Mouse (Mus musculus): ENCODE results near the gene Wasf2. TPM values are rescaled to one million over a fixed set of nuclear protein-coding genes. Genes with fewer than 3 reads are reported as not detected.

Wasf2 gene
- polyA plus RNA-seq, 1 experiment from 2014 or later = 42.9 TPM

DNA sequence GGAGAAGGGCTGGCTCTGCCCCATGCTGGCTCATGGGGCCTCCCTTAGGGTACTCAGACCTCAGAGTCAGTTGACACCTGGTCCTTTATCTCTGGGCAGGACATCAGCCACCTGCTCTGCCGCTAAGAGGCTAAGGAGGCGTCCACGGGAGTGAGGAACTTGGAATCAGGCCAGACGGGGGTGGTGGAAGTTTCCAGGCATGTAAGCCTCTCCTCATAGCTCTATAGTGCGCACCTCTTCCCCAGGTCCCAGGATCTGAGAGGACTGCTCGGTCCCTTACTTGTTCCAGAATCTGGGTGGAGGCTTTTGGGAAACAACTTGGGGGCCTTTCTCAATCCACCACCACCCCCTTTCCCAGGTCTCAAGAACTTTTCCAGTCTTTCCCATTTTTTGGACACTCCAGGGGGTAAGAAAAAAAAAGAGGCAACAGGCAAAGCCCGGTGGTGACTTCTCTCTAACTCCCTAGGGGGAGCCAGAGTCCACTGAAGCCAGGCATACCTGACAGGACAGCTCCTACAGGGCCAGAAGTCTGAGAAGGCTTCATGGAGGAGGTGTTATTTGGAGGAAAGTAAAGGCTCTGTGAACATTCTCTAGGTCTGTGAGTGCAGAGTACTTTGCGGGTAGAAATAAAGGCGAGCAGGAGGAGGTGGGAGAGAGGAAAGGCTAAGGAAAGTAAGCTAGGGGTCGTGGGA, 103.1 kb downstream of the Wasf2 start:
- WGBS = 40% methylated on average over 10 of the region's 10 CpGs
- Histone ChIP-seq H3K4me1 (no peaks in the 10 kb centered on the region), H3K9me3 (replicated peaks) (no peaks in the 10 kb centered on the region), H3K9ac (no peak overlapping the region), H3K36me3 (ENCODE audit: poor library complexity, severe bottlenecking) (no peaks in the 10 kb centered on the region), H3K27me3 (0 out of 2 replicates have a peak, but pooled peaks cover 8% of the 10 kb centered on the region), H3K4me2 (no peak overlapping the region), H3K4me3 (no peak overlapping the region), H3K27ac (no peak overlapping the region)
- no peak for ATAC-seq

- H3K4me1 ChIP-seq = no peaks in the 10 kb centered on the region
- WGBS = 63% methylated on average over 5 of the region's 5 CpGs
- H3K4me3 ChIP-seq = no peak overlapping the region
- H3K4me2 ChIP-seq = no peak overlapping the region
- H3K9me3 ChIP-seq (replicated peaks) = no peaks in the 10 kb centered on the region
- no peak overlapping the region for H3K9ac ChIP-seq
- H3K36me3 ChIP-seq (ENCODE audit: poor library complexity, severe bottlenecking) = no peaks in the 10 kb centered on the region
- ATAC-seq = no peak
- H3K27ac ChIP-seq = no peak overlapping the region
- H3K27me3 ChIP-seq = peaks cover 19% of the 10 kb centered on the region
Measured at GRCm38 (mm10) chr4:133234771-133235170, 104.5 kb downstream of the Wasf2 start.

GRCm38 (mm10) chr4:133235415-133235814, 105.1 kb downstream of the Wasf2 start:
- no peak for ATAC-seq
- no peaks in the 10 kb centered on the region for H3K36me3 ChIP-seq (ENCODE audit: poor library complexity, severe bottlenecking)
- 78% methylated on average over 5 of the region's 5 CpGs for WGBS

DNA sequence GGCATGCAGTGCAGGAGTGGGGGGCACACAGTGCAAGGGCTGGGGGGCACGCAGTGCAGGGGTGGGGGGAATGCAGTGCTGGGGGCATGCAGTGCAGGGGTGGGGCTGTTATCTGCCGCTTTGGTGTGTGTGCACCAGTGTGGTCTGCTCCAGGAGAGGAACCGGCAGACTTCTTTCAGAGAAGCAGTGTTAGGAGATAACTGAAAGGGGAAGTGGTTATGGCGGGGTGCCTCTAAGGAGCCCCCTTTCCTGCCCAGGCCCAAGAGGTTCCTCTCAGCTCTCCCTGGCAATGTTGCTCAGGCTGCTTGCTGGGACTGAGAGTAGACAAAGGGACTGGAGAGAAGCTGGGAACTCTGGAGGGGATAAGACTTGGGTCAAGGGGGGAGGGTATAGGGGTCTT, 107.6 kb downstream of the Wasf2 start:
- H3K36me3 ChIP-seq (ENCODE audit: poor library complexity, severe bottlenecking) = no peaks in the 10 kb centered on the region
- H3K4me1 ChIP-seq = peaks cover 9% of the 10 kb centered on the region
- H3K4me3 ChIP-seq = no peak overlapping the region
- no peak overlapping the region for H3K9ac ChIP-seq
- no peak overlapping the region for H3K4me2 ChIP-seq
- 82% methylated on average over 4 of the region's 4 CpGs for WGBS
- H3K9me3 ChIP-seq (replicated peaks) = no peaks in the 10 kb centered on the region
- no peak for ATAC-seq
- no peak overlapping the region for H3K27ac ChIP-seq
- peaks cover 50% of the 10 kb centered on the region for H3K27me3 ChIP-seq

More at GRCm38 (mm10) chr4:133235415-133235814, 105.1 kb downstream of the Wasf2 start:
- Histone ChIP-seq H3K27ac (no peak overlapping the region), H3K9me3 (replicated peaks) (no peaks in the 10 kb centered on the region), H3K27me3 (peaks cover 25% of the 10 kb centered on the region), H3K4me2 (no peak overlapping the region), H3K4me1 (peaks cover under 1% of the 10 kb centered on the region; the same call in 1 of the 2 replicates), H3K9ac (no peak overlapping the region), H3K4me3 (no peak overlapping the region)

GRCm38 (mm10) chr4:133240490-133240921, 110.2 kb downstream of the Wasf2 start, which contains the start of gene Map3k6:
Gene Map3k6 (plus strand): TSS chr4:133240818.
- H3K4me3 ChIP-seq = peak within 1 kb of the TSS; percentile 46
- no peaks in the 10 kb centered on the region for H3K36me3 ChIP-seq (ENCODE audit: poor library complexity, severe bottlenecking)
- 5% methylated on average over 16 of the region's 16 CpGs for WGBS
- no peaks in the 10 kb centered on the region for H3K9me3 ChIP-seq (replicated peaks)
- H3K27ac ChIP-seq = no peak within 1 kb of the TSS
- H3K27me3 ChIP-seq = peaks cover 72% of the 10 kb centered on the region
- peak within 1 kb of the TSS; percentile 61 for H3K9ac ChIP-seq
- ATAC-seq = 0 out of 2 replicates have a peak, but pooled peaks have one; percentile 11
- peaks cover 9% of the 10 kb centered on the region for H3K4me1 ChIP-seq
- H3K4me2 ChIP-seq = peak within 1 kb of the TSS; percentile 82

DNA sequence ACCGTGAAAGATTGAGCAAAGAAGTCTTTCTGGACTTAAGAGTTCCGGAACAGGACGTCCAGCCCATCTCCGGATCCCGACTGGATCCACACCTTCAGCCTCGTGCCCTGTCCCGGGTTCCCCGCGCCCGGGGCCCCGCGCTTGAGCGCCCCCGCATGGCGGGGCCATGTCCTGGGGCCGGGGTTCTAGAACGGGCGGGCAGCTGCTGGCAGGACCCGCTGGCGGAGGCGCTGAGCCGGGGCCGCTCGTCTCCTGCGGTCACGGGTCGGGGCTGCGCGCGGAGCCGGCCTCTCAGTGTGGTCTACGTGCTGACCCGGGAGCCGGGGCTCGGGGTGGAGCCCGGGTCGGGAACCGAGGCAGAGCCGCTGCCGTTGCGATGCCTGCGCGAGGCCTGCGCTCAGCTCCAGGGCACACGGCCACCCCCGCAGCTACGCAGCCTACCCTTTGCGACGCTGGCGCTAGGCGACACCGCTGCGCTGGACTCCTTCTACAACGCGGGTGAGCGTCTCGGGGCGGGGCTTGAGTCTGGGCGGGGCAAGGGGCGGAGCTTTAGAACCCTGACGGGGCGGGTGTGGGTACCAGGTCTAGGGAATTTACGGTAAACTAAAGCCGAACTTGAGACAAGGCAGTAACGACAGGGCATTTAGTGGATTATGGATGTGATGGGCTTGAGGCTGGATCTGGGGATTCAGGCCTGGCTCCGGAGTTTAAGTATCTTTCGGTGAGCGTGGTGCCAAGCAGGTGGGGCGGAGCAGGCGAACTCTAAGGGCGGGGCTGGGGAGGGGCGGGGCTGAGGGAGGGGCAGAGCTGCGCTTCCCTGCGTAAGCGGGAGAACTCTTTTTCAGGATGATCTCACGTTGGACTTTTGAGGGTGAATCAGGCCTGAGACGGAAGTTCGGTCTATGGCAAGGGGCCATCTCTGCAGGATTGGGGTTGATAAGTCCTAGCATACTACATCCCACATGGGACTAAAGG, 110.9 kb downstream of the Wasf2 start:
- WGBS = under 1% methylated on average over 78 of the region's 78 CpGs
- ATAC-seq = peak; percentile 94
- H3K9me3 ChIP-seq (replicated peaks) = no peaks in the 10 kb centered on the region
- H3K36me3 ChIP-seq (ENCODE audit: poor library complexity, severe bottlenecking) = no peaks in the 10 kb centered on the region
- peaks cover 9% of the 10 kb centered on the region for H3K4me1 ChIP-seq
- no peak overlapping the region for H3K27ac ChIP-seq
- H3K27me3 ChIP-seq = peaks cover 74% of the 10 kb centered on the region
- H3K9ac ChIP-seq = peak overlapping the region; percentile 61
- peak overlapping the region; percentile 46 for H3K4me3 ChIP-seq
- peak overlapping the region; percentile 82 for H3K4me2 ChIP-seq

GRCm38 (mm10) chr4:133241910-133242309, 111.6 kb downstream of the Wasf2 start:
- H3K27ac ChIP-seq = no peak overlapping the region
- H3K4me3 ChIP-seq = peak overlapping the region; percentile 46; the same call in 1 of the 2 replicates
- H3K36me3 ChIP-seq (ENCODE audit: poor library complexity, severe bottlenecking) = no peaks in the 10 kb centered on the region
- H3K9ac ChIP-seq = no peak overlapping the region
- no peak for ATAC-seq
- peak overlapping the region; percentile 82 for H3K4me2 ChIP-seq
- peaks cover 81% of the 10 kb centered on the region for H3K27me3 ChIP-seq
- H3K9me3 ChIP-seq (replicated peaks) = no peaks in the 10 kb centered on the region
- WGBS = 35% methylated on average over 11 of the region's 11 CpGs
- H3K4me1 ChIP-seq = peaks cover 9% of the 10 kb centered on the region

GRCm38 (mm10) chr4:133242710-133243109, 112.4 kb downstream of the Wasf2 start:
- no peaks in the 10 kb centered on the region for H3K9me3 ChIP-seq (replicated peaks)
- no peak overlapping the region for H3K4me3 ChIP-seq
- no peak for ATAC-seq
- H3K9ac ChIP-seq = no peak overlapping the region
- no peaks in the 10 kb centered on the region for H3K36me3 ChIP-seq (ENCODE audit: poor library complexity, severe bottlenecking)
- no peak overlapping the region for H3K4me2 ChIP-seq
- H3K27me3 ChIP-seq = peaks cover 89% of the 10 kb centered on the region
- WGBS = 63% methylated on average over 9 of the region's 9 CpGs
- H3K27ac ChIP-seq = no peak overlapping the region
- peaks cover 9% of the 10 kb centered on the region for H3K4me1 ChIP-seq

DNA sequence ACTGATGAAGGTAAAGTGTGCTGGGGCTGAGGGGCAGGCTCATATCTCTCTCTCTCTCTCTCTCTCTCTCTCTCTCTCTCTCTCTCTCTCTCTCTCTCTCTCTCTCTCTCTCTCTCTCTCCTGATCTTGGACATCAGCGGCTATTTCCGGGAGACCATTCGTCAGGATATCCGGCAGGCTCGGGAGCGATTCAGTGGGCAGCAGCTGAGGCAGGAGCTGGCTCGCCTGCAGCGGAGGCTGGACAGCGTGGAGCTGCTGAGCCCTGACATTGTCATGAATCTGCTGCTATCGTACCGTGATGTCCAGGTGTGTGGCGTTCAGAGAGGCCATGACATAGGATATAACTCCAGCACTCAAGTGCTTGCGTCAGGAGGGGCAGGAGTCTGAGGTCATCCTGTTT, 113.2 kb downstream of the Wasf2 start:
- Histone ChIP-seq H3K36me3 (ENCODE audit: poor library complexity, severe bottlenecking) (no peaks in the 10 kb centered on the region), H3K4me1 (peaks cover 9% of the 10 kb centered on the region), H3K27ac (no peak overlapping the region), H3K9ac (no peak overlapping the region), H3K27me3 (peaks cover 97% of the 10 kb centered on the region), H3K4me3 (no peak overlapping the region), H3K4me2 (no peak overlapping the region), H3K9me3 (replicated peaks) (no peaks in the 10 kb centered on the region)
- no peak for ATAC-seq
- WGBS = 51% methylated on average over 13 of the region's 13 CpGs

- WGBS = 91% methylated on average over 1 of the region's 1 CpGs
Measured at GRCm38 (mm10) chr4:133244289-133244688, 114.0 kb downstream of the Wasf2 start.

DNA sequence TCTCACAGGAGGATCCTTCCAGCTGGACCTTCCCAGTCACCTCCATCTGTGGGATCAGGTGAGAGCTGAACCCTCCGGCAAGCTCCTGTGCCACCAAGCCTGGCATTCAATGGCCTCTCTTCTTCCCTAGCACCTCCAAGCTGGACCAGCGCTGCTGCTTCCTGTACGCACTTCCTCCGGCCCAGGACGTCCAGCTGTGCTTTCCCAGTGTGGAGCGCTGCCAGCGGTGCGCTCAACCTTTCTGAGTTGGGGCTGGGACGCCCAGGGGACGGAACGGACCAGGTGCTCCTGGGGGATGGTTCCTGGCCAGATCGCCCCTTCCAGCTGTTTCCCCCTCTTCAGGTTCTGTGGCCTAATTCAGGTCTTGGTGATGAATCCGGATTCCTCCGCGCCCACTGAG, 116.8 kb downstream of the Wasf2 start:
- WGBS = 24% methylated on average over 15 of the region's 15 CpGs

More at GRCm38 (mm10) chr4:133244289-133244688, 114.0 kb downstream of the Wasf2 start:
- ATAC-seq = no peak
- Histone ChIP-seq H3K9ac (no peak overlapping the region), H3K4me2 (no peak overlapping the region), H3K27ac (no peak overlapping the region), H3K4me3 (no peak overlapping the region), H3K36me3 (ENCODE audit: poor library complexity, severe bottlenecking) (no peaks in the 10 kb centered on the region), H3K9me3 (replicated peaks) (no peaks in the 10 kb centered on the region), H3K4me1 (peaks cover 9% of the 10 kb centered on the region), H3K27me3 (peaks cover 97% of the 10 kb centered on the region)

More for the DNA sequence above, 116.8 kb downstream of the Wasf2 start:
- Histone ChIP-seq H3K4me3 (no peak overlapping the region), H3K27me3 (peaks cover 97% of the 10 kb centered on the region), H3K36me3 (ENCODE audit: poor library complexity, severe bottlenecking) (no peaks in the 10 kb centered on the region), H3K4me1 (peaks cover 11% of the 10 kb centered on the region), H3K27ac (no peak overlapping the region), H3K9ac (no peak overlapping the region), H3K9me3 (replicated peaks) (no peaks in the 10 kb centered on the region), H3K4me2 (no peak overlapping the region)
- ATAC-seq = no peak
